In the genomic region with DNA sequence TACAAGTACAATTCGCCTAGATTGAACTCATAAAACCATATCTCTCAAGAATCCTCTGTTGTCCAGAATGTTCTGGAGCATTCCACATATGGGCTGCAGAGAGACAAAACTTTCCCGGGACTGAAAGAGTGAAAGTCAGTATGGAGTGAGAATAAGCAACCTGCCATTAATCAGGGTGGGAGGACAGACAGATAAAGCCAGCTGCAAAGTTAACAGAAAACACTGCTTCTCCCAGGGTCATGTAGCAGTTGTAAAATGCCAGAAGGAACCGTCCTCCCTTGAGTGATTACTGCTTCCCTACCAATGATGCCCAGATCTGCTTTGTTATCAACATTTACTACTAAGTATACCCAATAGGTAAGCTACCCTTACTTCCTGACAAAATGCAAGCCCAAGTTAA, we compare ENCODE assay signal across 18 mouse cellular contexts.
"Had no signal": no experiment of that assay in that cellular context is flagged by ENCODE, and none has a peak within 500 bp of the region (broad histone marks: within the 10 kb centered on the region; RNA-seq: fewer than 3 reads in every experiment).

No protein-coding gene starts in this region.

- DNase-seq: liver, postnatal 0 days; lung, adult 2 months; lung, postnatal 14 days; lung, postnatal 4 days; retina, postnatal 1 day; right cerebral cortex, adult 18-20 months; right cerebral cortex, postnatal 25 days; right cerebral cortex, postnatal 4 days; spleen, adult 18-20 months; thymus, adult 18-20 months; thymus, postnatal 14 days; thymus, postnatal 36 days had no signal

- H3K9me3 ChIP-seq: lung, embryonic 15.5 days; midbrain, embryonic 13.5 days; midbrain, embryonic 15.5 days; neural tube, embryonic 12.5 days had no signal

- ATAC-seq: liver, postnatal 0 days; lung, postnatal 0 days; midbrain, embryonic 13.5 days; midbrain, embryonic 15.5 days had no signal

- H3K4me1 ChIP-seq: lung, embryonic 15.5 days; midbrain, embryonic 13.5 days; midbrain, embryonic 15.5 days; neural tube, embryonic 12.5 days had no signal

- H3K4me3 ChIP-seq: lung, embryonic 15.5 days; midbrain, embryonic 13.5 days; midbrain, embryonic 15.5 days; neural tube, embryonic 12.5 days had no signal

- H3K36me3 ChIP-seq: lung, embryonic 15.5 days; midbrain, embryonic 13.5 days; midbrain, embryonic 15.5 days; neural tube, embryonic 12.5 days had no signal

- H3K9ac ChIP-seq: liver, postnatal 0 days; lung, embryonic 15.5 days; midbrain, embryonic 13.5 days; midbrain, embryonic 15.5 days; neural tube, embryonic 12.5 days had no signal

- H3K4me2 ChIP-seq: lung, embryonic 15.5 days; midbrain, embryonic 11.5 days; midbrain, embryonic 13.5 days; midbrain, embryonic 15.5 days; neural tube, embryonic 12.5 days had no signal

- H3K27ac ChIP-seq: lung, embryonic 15.5 days; midbrain, embryonic 13.5 days; midbrain, embryonic 15.5 days; neural tube, embryonic 12.5 days had no signal

- H3K27me3 ChIP-seq: lung, embryonic 15.5 days; midbrain, embryonic 15.5 days; neural tube, embryonic 12.5 days had no signal
